Mouse (Mus musculus) thymus, postnatal 14 days (tissue): ENCODE measurements around the gene Adcy2.

Experiments
- DNase-seq: peaks from one replicate; pipeline ENCODE4 v3.0.0; 2021

Adcy2 gene

DNA sequence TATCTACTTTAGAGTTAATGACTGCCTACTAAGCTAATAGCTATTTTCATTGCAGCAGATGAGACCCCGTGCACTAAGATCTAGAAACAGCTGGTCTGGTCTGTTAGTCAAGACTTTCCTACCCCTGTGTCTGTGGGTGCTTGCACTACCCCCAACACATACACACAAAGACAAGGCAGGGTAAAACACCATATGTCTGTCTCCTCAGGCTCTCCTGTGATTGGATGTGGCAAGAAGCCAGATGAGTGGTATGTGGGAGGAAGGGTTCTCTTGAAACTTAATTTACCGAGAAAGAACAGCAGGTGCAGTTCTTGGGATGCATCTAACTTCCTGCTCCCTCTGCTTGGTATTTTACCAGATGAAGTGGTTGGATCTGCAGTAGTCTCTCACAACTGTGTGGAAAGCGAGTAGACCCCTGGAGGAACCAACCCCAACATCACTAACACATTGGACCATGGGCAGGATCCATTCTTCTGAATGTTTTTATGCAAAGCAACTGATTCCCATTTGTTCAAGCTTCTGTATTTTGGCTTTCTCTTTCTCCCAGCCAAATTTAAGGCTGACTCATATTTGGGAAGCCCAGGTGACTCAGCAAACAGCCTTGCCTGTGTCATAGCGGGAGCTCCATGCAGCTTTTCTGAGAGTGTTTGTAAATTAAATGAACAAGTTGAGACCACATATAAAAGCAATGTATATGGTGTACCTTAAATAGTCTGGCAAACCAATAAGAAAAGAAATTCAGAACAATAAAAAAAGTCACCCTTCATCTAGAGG is 183.4 kb downstream of the Adcy2 start:
- DNase-seq = no peak

DNA sequence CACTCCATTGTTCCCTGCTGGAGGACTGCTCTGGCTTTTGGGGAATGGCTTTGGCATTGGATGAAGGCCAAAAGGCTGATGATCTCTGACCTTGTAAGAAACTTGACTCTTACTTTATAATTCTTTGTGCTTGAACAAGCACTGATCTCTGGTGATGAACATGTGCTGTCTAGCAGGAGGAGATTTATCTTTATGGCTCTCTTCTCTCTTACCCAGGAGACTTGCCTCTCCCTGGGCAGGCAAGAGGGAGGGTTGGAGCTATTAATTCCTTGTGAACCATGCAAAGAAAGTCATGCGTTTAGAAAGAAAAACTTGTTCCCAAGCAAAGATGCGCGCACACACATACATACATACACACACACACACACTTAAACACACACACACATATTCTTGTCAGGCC is 188.2 kb downstream of the Adcy2 start:
- no peak for DNase-seq

DNA sequence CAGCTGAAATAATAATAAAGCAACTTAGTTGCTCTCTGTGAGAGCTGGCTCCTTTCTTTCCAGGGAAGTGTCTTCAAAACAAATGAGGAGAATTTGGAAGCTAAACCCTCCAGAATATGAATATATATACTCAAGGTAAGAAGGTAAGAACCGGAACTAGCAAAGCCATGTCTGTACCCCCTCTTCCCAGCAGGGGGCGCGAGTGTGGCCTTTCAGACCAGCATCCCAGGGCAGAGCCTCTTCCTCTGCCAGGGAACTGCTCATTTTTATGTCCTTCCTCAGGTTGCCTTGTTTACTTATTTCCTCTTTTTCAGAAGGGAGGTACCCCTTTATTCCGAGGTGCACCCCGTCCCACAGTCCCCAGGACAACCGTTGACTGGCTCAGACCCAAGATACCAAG is 199.6 kb downstream of the Adcy2 start:
- DNase-seq = no peak

DNA sequence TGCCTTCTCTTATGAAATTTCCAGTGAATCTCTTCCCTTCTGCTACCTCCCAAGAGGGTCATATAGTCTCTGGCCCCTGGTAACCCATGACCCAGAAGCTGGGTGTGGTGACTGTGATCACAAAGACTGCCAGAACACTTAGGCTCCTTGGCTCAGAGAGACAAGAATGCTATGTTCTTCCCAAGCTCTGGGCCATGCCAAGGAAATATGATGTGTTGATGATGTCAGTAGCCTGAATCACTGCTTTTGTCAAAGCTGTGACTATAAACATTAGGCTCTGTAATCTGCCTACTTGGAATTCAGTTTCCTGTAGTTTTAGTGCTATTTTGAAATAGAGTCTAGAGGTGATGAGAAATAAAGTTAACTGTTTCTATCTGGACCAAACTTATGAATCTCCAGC is 206.1 kb downstream of the Adcy2 start:
- no peak for DNase-seq

DNA sequence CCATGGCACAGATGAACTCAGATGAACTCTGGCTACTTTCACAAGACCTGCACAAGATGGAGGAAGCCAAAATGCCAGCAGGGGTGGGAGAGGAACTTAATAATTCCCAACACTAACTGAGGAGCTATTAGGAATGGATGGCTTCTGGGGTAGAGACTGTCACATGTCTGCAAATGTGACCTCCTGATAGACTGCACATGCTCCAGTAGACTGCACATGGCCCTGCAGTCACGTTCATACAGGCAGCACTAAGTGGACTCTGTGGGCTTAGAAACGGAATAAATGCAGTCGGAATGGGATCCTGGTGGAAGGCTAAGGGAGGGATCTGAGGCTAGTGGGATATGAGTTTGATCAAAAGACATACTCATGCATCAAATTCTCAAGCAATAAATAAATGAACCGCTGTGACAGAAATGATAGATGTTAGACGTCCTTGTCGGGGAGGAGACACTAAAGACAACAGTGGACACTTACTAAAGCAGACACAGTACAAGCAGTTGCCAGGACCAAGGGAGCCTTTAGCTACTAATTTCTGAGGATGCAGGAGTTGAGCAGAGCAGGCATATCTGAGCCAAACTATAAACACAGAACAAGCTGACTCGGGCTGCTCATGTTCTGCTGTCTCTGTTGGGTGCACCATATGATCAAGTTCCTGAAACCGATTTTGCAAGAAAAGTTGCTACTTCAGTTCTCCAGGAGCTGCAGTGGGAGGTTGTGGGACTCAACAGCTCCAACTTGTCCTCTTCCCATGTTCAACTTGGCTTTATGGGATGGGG is 211.9 kb downstream of the Adcy2 start:
- no peak for DNase-seq

DNA sequence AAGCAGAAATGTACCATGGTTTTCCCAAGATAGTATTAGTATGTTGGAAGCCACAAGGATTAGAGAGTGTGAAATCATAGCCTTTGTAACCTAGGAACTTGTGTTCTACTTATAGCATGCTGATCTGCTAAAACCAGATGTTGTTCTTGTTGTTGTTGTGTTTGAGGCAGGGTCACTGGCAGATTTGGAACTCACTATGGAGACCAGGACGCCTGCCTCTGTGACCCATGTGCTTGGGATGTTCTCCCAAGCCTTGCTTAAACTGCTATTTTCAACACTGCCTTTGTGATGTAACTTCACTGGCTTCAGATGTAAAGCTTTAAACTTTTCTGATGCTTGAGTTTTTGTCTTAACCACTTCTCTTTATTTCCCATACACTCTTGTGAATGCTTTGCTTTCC is 216.2 kb downstream of the Adcy2 start:
- DNase-seq = no peak

DNA sequence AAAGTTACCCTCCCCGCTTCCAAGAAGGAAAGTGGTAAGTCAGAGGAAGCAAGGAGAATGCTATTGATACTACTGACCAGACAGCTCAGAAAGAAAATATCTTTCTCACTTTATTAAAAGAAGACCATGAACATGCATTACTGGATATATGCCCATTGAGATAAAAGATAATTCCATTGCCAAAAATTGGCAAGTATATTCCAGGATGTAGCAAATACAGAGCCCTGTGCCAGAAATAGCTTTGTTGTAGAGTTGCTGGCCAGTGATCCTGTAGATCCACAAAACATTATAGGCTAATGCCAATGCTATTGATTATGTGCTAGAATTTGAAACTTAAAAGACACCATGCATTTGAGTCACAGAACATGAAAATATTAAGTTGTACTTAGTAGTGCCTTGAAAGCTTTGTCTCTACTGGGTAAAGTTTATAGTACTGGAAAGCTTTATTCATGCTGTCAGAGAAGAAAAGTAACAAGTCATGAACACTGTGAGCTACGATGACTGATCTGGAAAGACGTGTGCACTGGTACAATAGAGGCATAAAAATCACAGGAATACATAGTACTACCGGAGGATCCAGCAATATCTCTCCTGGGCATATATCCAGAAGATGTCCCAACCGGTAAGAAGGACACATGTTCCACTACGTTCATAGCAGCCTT is 221.2 kb downstream of the Adcy2 start:
- no peak for DNase-seq

DNA sequence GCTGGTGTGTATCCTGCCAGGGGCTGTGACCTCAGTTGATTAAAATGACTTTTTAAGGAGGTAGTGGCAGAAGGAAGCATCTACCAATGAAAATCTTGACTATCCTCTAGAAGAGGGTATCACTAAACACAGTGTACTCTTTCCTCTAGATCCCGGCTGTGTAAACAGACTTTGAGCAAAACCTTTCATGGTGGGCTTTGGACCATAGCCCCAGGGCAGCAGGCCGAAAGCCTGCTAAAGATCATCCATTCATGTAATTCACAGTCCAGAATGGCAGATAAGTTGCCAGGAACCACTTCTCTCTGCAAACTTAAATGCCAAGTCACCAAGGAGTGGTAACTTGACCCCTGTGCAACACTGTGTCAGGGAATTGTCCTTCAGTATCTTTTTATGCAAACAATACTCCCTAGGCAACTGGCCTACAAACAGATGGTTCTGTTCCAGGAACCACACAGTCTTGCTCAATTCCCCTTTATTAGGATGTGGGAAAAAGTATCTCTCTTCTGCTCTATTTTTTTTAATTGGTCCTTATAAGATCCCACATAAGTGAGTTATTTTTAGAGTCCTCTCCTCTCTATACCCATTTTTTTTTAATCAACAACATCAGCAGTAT is 225.6 kb downstream of the Adcy2 start:
- no peak for DNase-seq

DNA sequence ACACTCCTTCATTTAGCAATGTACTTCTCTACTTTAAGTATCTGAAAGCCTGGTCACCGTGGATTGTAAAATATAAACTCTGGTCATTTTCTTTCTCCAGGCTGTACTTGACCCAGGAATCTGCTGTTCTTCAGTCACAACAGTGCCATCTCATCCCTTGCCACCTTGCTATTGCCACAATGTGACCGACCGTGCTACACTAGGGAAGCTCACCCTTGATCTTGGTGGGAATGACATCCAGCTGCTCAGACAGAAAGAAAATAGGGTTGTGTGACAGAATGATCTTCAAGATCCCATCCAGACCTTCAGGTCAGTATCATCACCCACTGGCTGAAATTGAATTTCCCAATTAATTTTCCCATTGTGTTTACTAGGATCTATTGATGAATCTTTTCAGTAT is 230.8 kb downstream of the Adcy2 start:
- DNase-seq = no peak

DNA sequence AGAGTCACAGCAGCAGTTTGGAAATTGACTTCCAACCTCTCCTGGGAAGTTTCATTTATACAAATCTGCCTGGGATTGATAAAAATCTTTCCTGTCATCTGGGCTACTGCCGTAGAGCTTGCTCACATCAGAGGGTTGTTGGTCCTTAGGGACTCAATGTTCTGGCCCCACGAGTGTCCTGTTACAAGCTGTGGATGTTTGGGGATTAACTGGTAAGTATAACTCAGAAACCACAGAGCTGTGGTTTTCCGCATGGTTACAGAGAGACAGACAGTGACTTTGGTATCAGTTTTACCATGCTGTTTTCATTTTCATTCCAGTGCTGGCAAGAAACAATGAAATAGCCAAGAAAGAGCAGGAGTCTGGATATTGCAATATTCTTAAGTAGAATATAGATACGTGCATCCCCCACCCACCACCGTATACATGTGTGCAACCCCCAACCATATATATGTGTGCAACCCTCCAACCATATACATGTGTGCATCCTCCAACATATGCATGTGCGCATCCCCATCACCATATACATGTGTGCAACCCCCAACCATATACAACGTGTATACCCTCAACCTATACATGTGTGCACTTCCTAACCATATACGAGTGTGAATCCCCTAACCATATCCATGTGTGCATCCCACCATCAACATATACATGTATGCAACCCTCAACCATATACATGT is 233.3 kb downstream of the Adcy2 start:
- DNase-seq = no peak

DNA sequence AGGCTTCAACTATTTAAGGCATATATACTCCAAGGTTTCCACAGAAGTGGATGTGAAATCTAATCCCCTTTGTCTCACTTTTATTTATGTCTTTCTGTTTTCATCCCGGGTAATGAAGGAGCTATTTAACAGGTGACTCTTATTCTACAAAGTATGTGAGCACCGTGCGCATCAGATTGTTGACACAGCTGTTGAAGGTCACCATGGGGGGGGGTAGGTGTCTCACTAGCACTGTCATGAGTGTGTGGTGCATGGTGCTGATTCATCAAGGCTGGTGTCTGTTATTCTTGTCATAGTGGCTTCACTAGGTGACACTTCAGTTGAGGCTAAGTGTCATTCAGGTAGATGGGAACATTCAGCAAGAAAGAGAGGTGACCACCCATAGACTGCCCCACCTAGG is 234.7 kb downstream of the Adcy2 start:
- DNase-seq = no peak

DNA sequence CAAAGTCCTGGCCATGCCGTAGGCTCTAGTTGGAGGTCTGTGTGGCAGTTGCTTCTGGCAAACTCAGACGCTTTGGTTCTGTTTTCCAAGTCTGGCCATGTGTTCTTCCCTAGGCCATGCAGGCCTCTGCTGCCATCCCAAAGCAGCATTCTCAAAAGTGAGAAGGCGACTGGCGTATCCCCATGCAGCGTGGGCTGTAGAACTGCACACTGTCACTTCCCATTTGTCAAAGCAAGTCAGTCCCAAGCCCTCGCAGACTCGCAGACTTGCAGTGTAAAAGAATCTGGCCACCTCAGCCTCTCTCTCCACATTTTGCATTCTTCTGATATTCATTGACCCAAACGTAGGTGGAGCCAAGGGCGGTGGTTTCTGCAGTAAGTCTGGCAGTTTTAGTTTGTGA is 249.5 kb downstream of the Adcy2 start:
- DNase-seq = no peak

DNA sequence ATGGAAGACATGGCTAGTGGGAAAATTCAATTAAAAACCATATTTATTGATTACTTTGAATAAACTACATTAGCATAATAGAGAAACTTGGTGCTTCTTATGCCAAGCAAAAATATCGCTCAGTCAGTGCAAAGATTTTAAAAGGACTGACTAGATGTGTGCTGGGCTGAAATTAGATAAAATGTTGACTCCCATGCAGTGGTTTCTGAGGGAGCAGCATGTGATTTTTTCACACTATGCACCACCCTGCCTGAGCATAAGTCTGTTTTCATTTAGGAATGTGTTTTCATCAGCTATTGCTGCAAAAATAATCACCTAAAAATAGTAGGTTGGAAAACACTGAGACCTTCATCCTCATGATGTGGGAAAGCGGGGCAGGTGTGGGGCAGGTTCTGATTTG is 250.0 kb downstream of the Adcy2 start:
- DNase-seq = no peak

DNA sequence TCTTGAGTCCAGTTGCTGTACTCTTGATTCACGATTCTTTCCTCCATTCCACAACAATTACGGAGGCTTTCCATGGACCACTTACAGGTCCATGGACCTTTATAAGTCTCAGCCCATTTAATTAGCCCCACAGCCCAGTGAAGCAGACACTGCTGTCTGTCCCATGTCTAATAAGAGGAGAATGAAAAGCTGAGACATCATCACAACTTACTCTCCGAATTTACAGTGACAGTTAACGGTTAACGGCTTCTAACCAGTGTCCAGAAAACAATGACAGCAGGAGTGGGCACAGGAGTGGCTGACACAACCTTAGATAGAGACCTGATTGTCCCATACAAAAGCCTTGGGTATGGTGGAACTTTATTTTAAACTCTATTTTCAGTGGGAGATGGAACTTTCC is 253.9 kb downstream of the Adcy2 start:
- no peak for DNase-seq

DNA sequence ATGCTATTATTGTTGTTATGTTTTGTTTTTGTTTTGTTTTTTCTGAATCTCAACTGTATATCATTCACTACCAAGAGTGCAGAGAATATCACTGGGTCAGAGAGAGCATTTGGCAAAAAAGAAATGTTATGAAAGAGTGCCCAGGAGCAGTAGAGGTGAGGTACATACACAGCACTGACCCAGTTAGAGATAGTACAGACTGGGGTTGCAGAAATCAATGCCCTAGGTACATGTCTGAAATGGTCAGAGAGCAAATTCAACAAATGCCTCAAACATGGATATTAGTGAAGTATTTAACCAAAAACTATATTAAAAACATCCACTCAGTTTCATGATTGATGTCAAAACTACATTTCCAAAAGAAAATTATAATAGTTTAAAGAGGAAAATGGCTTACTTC is 286.7 kb downstream of the Adcy2 start:
- no peak for DNase-seq

DNA sequence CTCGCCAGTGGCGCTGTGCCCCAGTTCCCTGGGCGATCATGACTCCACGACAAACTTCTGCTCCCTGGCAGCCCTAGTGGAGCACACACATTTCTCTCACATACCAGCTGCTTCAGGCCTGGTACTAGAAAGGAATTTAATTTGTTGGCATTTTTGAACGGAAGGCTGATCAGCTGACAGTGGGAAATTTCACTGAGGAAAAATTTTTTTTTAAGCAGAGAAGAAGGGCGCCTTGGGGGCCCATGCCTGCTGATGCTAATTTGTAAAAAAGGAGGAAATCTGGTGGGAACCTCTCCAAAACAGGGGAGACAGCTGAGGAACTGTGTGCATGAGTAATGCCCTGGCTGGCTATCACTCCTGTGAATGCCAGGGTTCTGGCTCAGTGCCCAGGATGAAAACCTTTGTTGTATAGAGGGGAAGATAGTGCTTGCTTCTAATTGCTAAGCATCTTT is 292.0 kb downstream of the Adcy2 start:
- DNase-seq = no peak

DNA sequence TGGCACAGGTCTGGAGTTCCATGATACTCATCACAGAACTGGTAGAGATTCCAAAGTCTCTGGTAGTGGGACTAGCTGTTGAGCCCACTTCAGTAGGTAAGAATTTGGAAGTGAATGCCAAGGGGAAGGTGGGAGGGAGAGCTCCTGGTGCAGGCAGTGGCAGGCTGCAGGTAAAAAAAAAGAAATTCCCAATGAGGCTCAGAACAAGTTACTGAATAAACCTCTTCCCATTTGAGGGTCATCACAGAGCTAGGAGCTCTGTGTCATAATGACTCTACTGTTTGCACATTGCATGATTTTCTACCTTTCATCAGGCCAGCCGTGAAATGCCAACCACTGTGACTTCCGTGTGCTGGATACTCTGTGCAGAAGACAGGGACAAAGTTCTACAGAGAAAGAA is 314.4 kb downstream of the Adcy2 start:
- DNase-seq = no peak

DNA sequence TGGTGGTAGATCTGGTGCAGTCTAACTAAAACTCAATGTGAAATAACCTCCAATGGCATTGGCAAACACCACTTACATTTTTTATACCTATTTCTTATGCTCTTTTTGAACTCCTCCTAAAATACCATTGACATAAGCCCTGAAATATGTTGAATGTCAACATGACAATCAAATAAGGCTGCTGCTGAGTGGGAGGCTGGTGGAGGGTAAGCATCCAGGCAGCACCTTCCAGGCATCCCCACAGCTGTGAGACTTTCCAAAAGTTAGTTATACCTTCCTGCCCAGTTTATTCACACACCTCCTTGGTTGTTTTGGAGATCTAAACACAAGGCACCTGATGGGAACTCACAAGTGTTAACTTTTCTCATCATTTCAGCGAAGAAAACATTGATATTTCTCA is 318.9 kb downstream of the Adcy2 start:
- no peak for DNase-seq

DNA sequence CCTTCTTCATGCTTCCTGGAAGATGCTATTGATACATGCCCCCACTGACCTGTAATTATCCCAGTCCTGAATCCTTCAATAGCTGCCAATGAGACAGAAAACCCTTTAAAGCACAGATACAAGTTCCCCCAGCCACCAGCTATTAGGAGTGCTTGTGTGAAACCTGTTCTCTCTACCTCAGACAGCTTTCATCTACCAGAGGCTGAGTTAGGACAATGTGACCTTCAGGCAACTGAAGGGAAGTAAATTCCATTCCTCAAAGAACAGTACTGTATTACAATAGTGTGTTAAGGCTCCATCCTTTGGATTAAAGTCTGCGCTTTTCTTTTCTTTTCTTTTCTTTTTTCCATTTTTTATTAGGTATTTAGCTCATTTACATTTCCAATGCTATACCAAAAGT is 356.6 kb downstream of the Adcy2 start:
- DNase-seq = no peak

DNA sequence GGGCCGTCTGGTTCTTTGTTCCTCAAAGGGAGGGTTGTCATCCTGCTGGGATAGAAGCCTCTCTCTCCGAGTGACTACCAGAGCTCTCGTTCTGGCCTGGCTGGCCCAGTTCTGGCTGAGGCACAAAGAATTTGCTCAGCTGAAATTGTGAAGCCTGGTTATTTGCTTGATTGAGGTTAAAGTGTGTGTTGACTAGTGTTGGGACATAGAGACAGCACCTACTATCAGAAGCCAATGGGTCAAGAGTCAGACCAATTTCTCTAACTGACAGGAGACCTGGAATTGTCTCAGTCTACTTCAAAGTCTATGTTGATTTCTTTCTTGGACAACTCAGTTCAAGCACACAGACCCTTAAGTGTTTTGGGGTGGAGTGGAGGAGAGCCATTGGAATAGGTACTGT is 372.3 kb downstream of the Adcy2 start:
- no peak for DNase-seq

DNA sequence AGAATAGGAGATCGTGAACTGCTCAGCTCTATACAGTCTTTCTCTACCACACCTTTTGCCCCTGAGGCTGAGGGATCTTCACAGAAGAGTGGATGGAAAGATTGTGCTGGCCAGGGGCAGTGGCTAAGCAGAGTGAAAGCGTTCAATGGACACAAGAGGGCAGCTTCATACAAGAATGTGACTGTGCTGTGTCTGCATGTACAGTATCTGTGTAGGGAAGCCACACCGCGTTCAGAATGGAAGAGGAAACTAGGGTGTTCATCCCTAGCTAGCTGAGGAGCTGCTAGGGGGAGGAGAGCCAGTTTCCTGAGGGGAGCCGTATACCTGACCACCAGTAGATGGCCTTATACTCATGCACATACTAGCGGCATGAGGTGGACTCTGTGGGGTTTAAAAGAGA is 376.5 kb downstream of the Adcy2 start:
- no peak for DNase-seq

DNA sequence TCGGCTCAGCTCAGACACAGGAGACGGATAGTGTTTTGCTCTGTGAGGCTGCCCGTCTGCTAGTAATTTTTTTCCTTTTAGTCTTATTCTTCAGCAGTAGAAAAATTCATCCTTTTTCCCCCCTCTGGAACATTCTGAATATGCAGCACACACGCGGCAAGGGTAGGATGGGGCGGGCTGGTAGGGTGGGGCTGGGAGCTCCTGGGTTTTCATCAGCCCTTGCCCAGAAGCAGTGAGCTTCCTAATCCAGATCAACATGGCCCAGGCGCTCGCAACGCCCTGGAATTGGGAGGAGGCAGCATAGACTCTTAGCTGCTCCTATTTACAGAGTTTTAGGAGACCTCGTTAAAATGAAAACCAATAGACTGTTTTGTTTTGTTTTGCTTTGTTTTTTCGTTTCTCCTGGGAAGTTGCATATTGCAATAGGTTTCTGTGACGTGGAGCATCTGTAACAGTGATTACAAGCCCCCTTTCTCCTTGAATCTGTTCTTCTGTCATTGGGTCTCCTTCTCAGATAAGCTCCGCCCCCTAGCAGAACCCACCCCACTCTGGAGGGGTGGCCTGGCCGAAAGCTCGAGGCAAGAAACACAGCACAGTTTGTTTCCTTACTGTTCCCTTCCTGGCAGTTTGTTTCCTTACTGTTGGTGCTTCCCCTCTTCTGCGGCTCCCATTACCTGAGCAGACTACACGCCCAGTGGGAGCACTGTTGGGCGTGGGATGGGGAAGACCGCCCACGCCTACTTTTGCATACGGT is 391.5 kb downstream of the Adcy2 start:
- DNase-seq = no peak
